Mouse (Mus musculus) mesoderm, embryonic 11.5 days (tissue): ENCODE results near the gene Smad6.

Source experiments
- DNase-seq: peaks from one replicate; pipeline ENCODE4 v3.0.0-alpha.2; 2012; ENCODE audit warnings: low read depth, low spot score

Smad6 gene

GRCm38 (mm10) chr9:63982937-63983632 lies 38.8 kb downstream of the Smad6 start:
- DNase-seq: no peak

DNA sequence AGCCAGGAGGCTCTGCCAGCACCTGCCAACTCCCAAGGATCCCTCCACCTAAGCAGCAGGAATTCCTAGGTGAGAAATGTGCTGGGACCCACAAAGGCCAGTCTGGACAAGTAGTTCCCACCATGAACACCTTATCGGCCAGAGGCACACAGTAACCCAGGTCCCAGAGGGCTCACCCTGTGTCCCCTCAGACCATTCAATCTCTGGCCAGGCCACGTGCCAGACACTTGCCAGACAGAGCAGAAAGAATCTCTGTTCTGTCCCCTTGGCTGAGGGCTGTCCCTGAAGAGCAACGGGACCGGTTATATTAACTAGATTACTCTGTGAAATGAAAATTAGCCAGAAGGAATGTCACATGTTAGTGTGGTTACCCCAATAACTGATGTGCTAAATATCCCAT lies 39.9 kb downstream of the Smad6 start:
- DNase-seq: no peak

GRCm38 (mm10) chr9:63981371-63981770 lies 40.5 kb downstream of the Smad6 start:
- DNase-seq: no peak

DNA sequence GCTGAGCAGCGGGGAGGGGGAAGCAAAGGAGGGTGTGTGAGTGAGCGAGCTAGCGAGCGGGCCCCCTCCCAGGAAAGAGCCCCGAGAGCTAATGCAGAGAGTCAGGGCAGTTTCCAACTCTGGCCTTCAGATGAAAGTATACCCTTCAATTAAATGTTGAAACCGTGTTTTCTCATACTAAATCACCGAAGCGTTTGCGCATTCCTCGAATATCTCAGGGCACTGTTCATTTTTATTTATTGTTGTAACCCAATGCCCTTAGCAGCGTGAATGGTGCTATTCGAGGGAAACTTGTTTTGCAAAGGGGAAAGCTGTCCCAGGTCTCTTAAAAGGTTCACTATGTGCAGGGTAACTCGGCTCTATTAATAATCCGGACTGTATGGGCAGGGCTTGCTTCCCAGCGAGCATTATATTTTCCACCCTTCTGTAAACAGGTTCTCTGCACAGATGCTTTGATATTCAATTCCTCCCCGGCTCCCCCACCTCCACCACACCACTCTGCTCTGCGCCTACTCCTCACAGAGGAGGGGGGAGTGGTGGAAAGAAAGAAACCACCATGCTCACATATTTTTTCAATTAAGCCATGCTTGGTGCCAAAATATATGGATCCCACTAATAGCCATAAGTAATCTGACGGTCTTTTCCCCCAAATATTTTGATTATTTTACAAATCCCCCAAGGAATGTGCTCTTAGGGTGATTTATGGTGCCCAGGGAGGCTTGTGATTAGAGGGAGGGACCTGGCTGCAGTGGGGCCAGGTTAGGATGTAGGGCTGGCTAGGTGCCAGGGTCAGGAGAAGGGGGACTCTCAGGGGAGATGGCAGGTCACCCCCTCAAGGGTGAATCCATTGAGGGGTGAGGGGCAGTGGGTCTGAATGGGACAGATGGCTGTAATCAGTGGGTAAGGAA lies 41.4 kb downstream of the Smad6 start:
- DNase-seq: peak; percentile 81

DNA sequence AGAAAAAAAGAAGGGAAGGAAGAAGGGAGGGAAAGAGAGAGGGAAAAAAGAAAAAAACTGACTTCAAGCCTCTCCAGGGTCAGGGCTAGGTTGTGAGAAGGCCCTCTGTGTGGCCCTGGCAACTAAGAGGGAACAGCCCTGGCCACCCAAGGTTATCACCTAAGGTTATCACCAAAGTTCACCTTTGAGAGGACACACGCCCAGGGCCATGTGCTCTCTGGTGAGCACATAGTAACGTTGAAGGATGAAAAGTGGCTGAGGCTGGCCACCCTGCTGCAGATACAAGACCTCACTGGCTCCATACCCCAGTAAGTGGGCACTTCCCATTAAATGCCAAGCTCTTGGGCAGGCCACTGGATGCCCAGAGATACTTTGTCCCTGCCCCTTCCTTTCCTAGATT lies 42.6 kb downstream of the Smad6 start:
- DNase-seq: no peak

DNA sequence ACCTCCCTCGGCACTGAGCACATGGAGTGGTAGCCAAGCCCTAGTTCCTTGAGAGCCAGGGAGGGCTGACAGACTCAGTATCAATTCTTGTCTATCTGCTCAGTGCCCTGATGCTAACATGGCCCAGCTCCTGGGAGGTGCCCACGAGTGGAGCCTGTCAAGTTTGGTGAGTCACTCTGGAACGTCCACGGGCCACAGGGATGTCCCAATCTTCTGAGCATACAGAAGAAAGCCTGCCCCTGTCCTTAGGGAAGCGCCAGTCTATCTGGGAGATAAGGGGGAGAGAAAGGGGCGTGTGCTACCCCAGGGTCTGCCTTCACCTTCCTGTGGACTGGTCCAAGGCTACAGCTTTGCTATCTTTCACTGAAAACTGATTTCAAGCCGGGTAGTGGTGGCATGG lies 43.2 kb downstream of the Smad6 start:
- no peak for DNase-seq

GRCm38 (mm10) chr9:63975996-63976395 lies 45.9 kb downstream of the Smad6 start:
- DNase-seq: no peak

DNA sequence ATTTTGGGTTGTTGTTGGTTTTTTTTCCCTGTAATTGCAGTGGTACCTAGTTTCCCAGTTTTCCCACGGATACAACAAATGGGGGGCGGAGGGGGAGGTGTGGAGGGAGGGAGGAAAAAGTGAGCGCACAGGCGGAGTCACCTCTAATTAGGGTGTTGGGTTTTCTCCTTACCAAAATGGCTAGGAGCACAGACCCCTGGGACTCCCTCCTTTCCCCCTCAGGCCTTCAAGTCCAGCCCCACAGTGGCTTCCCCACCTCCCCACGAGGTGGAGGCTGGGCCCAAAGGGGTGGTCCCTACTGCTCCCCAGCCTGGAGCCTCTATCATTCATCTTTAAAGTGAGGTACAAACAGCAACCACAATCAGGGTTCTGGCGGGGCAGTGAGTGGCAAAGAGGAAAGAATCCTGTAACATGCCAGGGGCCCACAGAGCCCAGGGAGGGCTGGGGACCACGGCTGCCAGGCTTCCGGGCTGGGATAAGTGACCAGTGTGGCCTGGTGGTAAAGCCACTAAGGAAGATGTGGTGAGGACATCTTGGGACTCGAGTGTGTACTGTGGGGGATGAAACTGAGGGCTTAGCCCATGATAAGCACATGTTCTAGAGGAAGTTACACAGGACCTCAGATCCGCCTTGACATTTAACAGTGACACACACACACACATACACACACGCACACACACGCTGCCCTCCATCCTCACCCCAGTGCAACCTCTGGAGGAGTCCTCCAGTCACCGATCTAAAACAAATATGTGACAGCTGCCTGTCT lies 47.4 kb downstream of the Smad6 start:
- DNase-seq: no peak

GRCm38 (mm10) chr9:63973662-63974190 lies 48.1 kb downstream of the Smad6 start:
- DNase-seq: no peak

- DNase-seq: no peak
These were observed 49.1 kb downstream of the Smad6 start for GRCm38 (mm10) chr9:63972576-63973290.

GRCm38 (mm10) chr9:63971557-63971956 lies 50.3 kb downstream of the Smad6 start:
- DNase-seq: no peak

DNA sequence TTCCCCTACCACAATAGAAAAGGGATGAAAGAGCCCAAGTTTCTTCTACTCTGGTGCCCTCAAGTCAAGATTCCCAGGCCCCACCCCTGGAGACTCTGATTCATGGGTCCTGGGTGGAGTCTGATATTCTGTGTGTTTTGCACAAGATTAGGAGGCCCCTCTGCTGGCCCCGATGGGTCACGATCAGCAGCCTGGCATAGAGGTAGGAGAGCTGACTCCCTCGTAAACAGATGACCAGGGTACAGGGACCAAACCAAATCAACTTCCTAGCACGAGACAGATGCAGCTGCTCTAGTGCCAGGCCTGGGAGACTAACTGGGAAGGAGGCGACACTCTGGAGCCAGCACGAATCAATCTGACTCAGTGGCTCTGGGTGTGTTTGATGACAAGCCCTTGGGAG lies 51.0 kb downstream of the Smad6 start:
- no peak for DNase-seq

DNA sequence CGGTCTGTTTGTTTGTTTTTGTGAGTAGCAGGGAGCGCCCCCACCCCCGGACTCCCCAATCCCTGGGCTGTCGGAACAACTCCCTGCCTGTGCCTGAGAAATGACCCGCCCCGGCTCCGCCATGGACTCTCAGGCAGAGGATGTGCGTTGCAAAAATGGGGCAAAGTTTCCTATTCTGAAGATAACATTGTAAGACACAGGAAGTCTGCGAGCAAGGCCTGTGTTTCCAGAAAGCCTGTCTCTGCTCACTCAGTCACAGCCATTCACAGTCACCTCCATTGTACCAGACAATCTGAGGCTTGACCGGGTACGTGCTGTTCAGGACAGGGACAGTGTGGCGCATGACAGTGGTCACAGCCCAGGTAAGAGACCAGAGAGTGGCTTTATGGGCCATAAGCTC lies 51.5 kb downstream of the Smad6 start:
- no peak for DNase-seq

- no peak for DNase-seq
These were observed 52.4 kb downstream of the Smad6 start for GRCm38 (mm10) chr9:63969467-63969866.

GRCm38 (mm10) chr9:63968592-63968991 lies 53.3 kb downstream of the Smad6 start:
- DNase-seq: no peak

- DNase-seq: no peak
These were observed 54.3 kb downstream of the Smad6 start for GRCm38 (mm10) chr9:63967408-63968172.

- DNase-seq: peak; percentile 75
These were observed 56.3 kb downstream of the Smad6 start for GRCm38 (mm10) chr9:63965579-63965981.

- DNase-seq: no peak
These were observed 60.0 kb downstream of the Smad6 start for GRCm38 (mm10) chr9:63961881-63962280.

- no peak for DNase-seq
These were observed 61.1 kb downstream of the Smad6 start for GRCm38 (mm10) chr9:63960829-63961185.
